In genomic region chr11:18847650-18848049, GRCm38 (mm10) we compare ENCODE assay signal across 23 mouse cellular contexts.
DNase-seq lines count a peak whose midpoint lies in the region; ATAC-seq lines count a peak whose summit lies in the region.
"Had no signal": no experiment of that assay in that cellular context is flagged by ENCODE, and none has a peak within 500 bp of the region (broad histone marks: within the 10 kb centered on the region; RNA-seq: fewer than 3 reads in every experiment).

No protein-coding gene starts in this region.

- DNase-seq in cerebellum, adult 11 months = no peak
- DNase-seq in cerebellum, adult 9-10 months = peak; percentile 56
- no peak for DNase-seq in cerebellum, postnatal 14 days
- peak; percentile 71 for DNase-seq in midbrain, embryonic 11.5 days (ENCODE audit: low spot score, missing footprints)
- no peak for DNase-seq in midbrain, embryonic 10.5 days (ENCODE audit: low spot score)
- peak; percentile 37 for DNase-seq in brain, adult 2 months (ENCODE audit: low read depth, low spot score)
- DNase-seq in adrenal gland, postnatal 14 days = no peak
- DNase-seq: adrenal gland, adult 2 months; adrenal gland, adult 8-10 months; adrenal gland, postnatal 10 days; adrenal gland, postnatal 25 days; adrenal gland, postnatal 36 days; B cell, adult 2 months; cerebellum, adult 11-12 months; cerebellum, adult 18-20 months; cerebellum, adult 8-10 months; cerebellum, adult 9-11 months had no signal

- no peak overlapping the region for H3K4me2 ChIP-seq in midbrain, embryonic 11.5 days

- H3K4me3 ChIP-seq in midbrain, embryonic 11.5 days (ENCODE audit: low read depth, low read length) = no peak overlapping the region
- no peak overlapping the region for H3K4me3 ChIP-seq in midbrain, embryonic 10.5 days

- ATAC-seq in cerebellum, adult (ENCODE audit: insufficient number of reproducible peaks, low FRiP score, low TSS enrichment) = peak; percentile 56; the same call in 1 of the 2 replicates
- no peak for ATAC-seq in midbrain, embryonic 11.5 days (ENCODE audit: low FRiP score)
- ATAC-seq: activated CD4-positive, CD25-positive, alpha-beta regulatory T cell, adult 4 months; CD4-positive, CD25-positive, alpha-beta regulatory T cell, adult 4 months; Patski had no signal

- no peaks in the 10 kb centered on the region for H3K36me3 ChIP-seq in midbrain, embryonic 11.5 days (ENCODE audit: control insufficient read depth, insufficient read depth, low read length)
- no peaks in the 10 kb centered on the region for H3K36me3 ChIP-seq in midbrain, embryonic 10.5 days
- H3K36me3 ChIP-seq: G1E had no signal

- no peaks in the 10 kb centered on the region for H3K27me3 ChIP-seq in midbrain, embryonic 11.5 days (ENCODE audit: control insufficient read depth, insufficient read depth, low read length)
- no peaks in the 10 kb centered on the region for H3K27me3 ChIP-seq in midbrain, embryonic 10.5 days (ENCODE audit: low read depth, poor library complexity, severe bottlenecking)
- H3K27me3 ChIP-seq: CH12.LX had no signal

- 74% methylated on average over 3 of the region's 3 CpGs for WGBS in midbrain, embryonic 11.5 days
- 88% methylated on average over 3 of the region's 3 CpGs for WGBS in midbrain, embryonic 10.5 days

- H3K9ac ChIP-seq in midbrain, embryonic 11.5 days (ENCODE audit: low read length) = no peak overlapping the region

- no peak overlapping the region for H3K27ac ChIP-seq in midbrain, embryonic 11.5 days (ENCODE audit: low read depth, low read length)
- no peak overlapping the region for H3K27ac ChIP-seq in midbrain, embryonic 10.5 days (replicated peaks)

- H3K4me1 ChIP-seq in midbrain, embryonic 11.5 days (ENCODE audit: control insufficient read depth, insufficient read depth, low read length) = no peaks in the 10 kb centered on the region
- H3K4me1 ChIP-seq in midbrain, embryonic 10.5 days = no peaks in the 10 kb centered on the region

- H3K9me3 ChIP-seq in midbrain, embryonic 11.5 days (ENCODE audit: control insufficient read depth, low read length) = no peaks in the 10 kb centered on the region
- no peaks in the 10 kb centered on the region for H3K9me3 ChIP-seq in midbrain, embryonic 10.5 days (replicated peaks)
- H3K9me3 ChIP-seq: G1E had no signal

Comparison
In these comparisons a context has a peak if more than half of its experiments do, and no peak if none do; other contexts are left out.
1. DNase-seq: peak in cerebellum, adult 9-10 months (single experiment), midbrain, embryonic 11.5 days (single experiment) and brain, adult 2 months (single experiment); none in cerebellum, adult 11 months (single experiment), cerebellum, postnatal 14 days (0 of 2), midbrain, embryonic 10.5 days (single experiment) and adrenal gland, postnatal 14 days (single experiment).